19 mouse cellular contexts compared by ENCODE assay signal in genomic region chr1:170536344-170536743, GRCm38 (mm10).
"Had no signal": no experiment of that assay in that cellular context is flagged by ENCODE, and none has a peak within 500 bp of the region (broad histone marks: within the 10 kb centered on the region; RNA-seq: fewer than 3 reads in every experiment).

No protein-coding gene starts in this region.

- ATAC-seq: intestine, embryonic 16.5 days; lung, postnatal 0 days; midbrain, embryonic 15.5 days had no signal

- H3K9me3 ChIP-seq: liver, embryonic 15.5 days; midbrain, embryonic 12.5 days; midbrain, embryonic 15.5 days; neural tube, embryonic 12.5 days; neural tube, embryonic 15.5 days had no signal

- H3K4me1 ChIP-seq: midbrain, embryonic 12.5 days; midbrain, embryonic 15.5 days; neural tube, embryonic 12.5 days; neural tube, embryonic 15.5 days had no signal

- H3K27me3 ChIP-seq: liver, embryonic 15.5 days; midbrain, embryonic 12.5 days; midbrain, embryonic 15.5 days; neural tube, embryonic 12.5 days; neural tube, embryonic 15.5 days had no signal

- H3K36me3 ChIP-seq: midbrain, embryonic 12.5 days; midbrain, embryonic 15.5 days; neural tube, embryonic 12.5 days; neural tube, embryonic 15.5 days had no signal

- H3K4me3 ChIP-seq: left cerebral cortex, adult 2 months; liver, embryonic 15.5 days; midbrain, embryonic 12.5 days; midbrain, embryonic 15.5 days; neural tube, embryonic 12.5 days; neural tube, embryonic 15.5 days had no signal

- DNase-seq: kidney, adult 18-20 months; kidney, adult 9 months; kidney, postnatal 14 days; layer of hippocampus, postnatal 36 days; lung, embryonic 14.5 days; right cerebral cortex, adult 18-20 months; right cerebral cortex, postnatal 14 days; right cerebral cortex, postnatal 4 days; thymus, adult 2 months; thymus, postnatal 14 days; thymus, postnatal 4 days had no signal
